Mouse (Mus musculus) gastrocnemius, postnatal 36 days (tissue): Measurements from ENCODE around the gene Mapk13. TPM values are rescaled to one million over a fixed set of nuclear protein-coding genes. Genes with fewer than 3 reads are reported as not detected.
"Not testable (repeated sequence)": the region's sequence is repeated elsewhere in the genome, so short reads cannot be mapped to it uniquely, and the experiment has no call there.

ENCODE experiments used
- DNase-seq, 2 experiments: peaks; one replicate each; pipeline ENCODE4 v3.0.0; 2022
- intact Hi-C: fragments of 180-260 bp; cut with DNase I; formaldehyde crosslinking; loops from one replicate; pipeline ENCODE4 v1.15.1; 2025
- total RNA-seq, 2 experiments: library from RNA; stranded (reverse); gene quantifications; 2 replicates each; pipeline ENCODE4 v1.2.3; 2021

Gene Mapk13
- total RNA-seq, 2 experiments from 2014 or later: not detected

DNA sequence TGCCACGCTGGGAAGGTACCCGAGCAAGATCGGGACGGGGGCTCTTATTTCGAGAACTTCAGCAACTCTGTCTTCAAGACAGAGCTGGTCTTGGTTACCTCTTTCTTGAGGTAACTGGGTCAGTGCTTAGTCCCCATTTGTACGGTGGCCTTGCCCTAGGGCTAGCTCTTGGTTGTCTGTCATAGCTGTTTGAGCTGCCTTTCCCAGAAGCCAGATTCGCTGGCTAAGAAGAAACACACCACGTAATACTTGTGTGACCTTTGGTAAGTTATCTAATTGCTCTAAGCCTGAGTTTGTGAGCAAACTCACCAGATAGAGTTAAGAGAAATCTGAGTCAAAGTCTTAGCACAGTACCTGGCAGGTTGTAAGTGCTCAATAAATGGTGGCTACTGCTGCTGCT, 39.6 kb downstream of the Mapk13 start:
- intact Hi-C loops: no loop called here
- DNase-seq: no peak

DNA sequence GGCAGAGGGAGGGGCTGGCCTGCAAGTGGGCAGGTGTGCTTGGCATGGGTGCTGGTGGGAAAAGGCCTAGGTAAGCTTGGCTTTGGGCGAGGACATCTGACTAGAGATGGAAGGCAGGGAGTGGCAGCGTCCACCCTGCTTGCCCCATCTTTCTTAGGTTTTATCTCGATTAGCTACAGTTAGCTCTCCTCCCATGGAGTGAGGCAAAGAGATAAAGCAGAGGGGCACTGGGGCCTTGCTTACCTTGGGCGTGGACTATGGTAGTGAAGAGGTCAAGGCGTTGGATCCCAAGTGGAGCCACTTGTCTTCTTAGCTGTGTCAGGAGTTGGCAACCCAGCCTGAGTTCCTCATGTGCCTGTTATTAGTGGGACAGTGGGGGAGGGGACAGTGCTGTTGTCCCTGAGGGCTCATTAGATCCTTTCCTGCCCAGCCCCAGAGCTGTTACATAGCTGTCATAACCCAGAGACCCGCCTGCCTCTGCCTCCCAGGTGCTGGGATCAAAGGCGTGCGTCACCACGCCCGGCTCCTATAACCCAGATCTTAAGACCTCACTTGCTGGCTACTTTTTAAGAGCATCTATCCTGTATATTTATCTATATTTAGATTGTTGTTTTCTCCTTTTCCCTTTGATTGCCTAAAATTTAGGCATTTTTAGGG, 40.2 kb downstream of the Mapk13 start:
- intact Hi-C loops: no loop called here

DNA sequence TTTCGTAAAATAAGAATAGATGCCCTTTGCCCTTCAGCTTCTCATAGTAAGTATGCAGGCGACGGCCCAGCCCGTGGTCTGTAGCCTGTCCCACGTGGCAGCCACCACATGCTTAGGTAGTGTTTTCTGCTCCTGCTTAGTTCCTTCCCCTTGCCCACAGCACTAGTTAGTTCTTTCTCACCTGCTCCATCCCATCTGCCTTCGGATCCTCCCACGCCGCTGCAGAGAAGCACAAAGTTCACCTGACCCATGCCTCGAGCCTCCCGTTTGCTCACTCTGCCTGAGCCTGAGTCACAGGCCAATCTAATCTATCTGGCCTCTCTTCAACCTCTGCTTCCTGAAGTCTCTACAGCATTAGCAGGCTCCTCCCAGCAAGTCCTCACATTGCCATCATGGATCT, 43.2 kb downstream of the Mapk13 start:
- intact Hi-C loops: no loop called here
- no peak for DNase-seq

More for the DNA sequence above, 40.2 kb downstream of the Mapk13 start:
- DNase-seq: no peak

DNA sequence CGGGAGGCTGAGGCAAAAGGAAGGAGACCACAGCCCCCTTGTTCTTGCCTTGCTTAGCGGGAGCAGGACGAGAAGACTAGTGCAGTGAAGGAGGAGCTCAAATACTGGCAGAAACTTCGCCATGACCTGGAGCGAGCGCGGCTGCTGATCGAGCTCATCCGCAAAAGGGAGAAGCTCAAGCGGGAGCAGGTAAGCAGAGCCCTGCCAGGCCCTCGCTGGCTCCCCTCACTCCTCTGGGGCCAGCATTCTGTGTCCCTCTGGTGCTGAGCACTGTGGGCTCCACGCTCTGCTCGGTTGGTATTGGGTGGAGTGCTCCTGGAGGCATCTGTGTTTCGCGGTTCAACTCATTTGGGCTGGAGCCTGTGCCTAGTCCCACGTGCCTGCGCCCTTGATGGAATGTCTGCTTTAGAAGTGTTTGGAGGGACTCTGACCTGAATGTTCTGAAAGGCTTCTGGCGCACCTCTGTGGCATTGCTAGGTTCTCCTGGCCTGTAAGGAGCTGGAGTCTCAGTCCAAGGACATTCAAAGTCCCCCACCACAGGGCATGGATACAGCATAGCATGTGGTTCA, 45.5 kb downstream of the Mapk13 start:
- DNase-seq: no peak
- intact Hi-C loops: no loop called here

DNA sequence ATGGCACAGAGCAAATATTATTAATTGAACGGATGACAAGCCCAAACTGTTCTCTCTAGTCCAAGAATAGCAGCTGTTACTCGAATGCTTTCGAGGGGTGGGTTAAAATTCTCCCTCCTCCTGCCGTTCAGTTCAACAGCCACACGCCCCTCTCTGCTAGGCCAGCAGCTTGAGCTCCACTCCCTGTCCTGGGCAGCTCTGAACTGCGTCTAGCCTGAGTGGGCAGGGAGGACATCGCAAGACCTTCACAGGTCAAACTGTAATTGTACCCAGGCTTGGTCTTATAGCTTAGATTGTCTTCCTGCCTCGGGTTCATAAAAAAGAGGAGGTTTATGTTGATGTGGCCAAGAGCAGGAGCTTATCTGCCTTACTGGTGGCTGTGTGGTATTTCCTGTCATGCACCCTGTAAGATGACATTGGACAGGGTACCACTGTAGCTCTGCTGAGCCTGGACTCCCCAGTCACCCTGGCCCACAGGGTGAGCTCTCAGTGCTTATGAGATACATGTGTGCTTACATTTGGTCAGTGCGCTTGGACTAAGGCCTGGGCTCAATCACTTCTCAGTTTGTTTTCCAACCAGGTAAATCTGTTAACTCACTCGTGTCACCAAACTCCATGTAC, 46.4 kb downstream of the Mapk13 start:
- intact Hi-C loops: no loop called here

DNA sequence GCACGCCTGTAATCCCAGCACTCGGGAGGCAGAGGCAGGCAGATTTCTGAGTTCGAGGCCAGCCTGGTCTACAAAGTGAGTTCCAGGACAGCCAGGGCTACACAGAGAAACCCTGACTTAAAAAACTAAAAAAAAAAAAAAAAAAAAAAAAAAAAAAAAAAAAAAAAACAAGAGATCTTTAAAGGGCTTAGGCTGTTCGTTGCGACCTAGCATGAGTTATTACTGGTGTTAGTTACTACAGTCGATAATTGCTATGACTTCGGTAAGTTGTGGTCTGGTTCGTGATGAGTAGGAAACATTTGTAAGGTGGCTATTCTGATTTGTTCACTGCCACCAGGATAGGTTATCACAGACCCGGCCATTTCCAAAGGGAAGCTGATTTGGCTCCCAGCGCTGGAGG, 47.2 kb downstream of the Mapk13 start:
- DNase-seq, intact Hi-C loops: not testable (repeated sequence)

More for the DNA sequence above, 46.4 kb downstream of the Mapk13 start:
- DNase-seq: no peak

DNA sequence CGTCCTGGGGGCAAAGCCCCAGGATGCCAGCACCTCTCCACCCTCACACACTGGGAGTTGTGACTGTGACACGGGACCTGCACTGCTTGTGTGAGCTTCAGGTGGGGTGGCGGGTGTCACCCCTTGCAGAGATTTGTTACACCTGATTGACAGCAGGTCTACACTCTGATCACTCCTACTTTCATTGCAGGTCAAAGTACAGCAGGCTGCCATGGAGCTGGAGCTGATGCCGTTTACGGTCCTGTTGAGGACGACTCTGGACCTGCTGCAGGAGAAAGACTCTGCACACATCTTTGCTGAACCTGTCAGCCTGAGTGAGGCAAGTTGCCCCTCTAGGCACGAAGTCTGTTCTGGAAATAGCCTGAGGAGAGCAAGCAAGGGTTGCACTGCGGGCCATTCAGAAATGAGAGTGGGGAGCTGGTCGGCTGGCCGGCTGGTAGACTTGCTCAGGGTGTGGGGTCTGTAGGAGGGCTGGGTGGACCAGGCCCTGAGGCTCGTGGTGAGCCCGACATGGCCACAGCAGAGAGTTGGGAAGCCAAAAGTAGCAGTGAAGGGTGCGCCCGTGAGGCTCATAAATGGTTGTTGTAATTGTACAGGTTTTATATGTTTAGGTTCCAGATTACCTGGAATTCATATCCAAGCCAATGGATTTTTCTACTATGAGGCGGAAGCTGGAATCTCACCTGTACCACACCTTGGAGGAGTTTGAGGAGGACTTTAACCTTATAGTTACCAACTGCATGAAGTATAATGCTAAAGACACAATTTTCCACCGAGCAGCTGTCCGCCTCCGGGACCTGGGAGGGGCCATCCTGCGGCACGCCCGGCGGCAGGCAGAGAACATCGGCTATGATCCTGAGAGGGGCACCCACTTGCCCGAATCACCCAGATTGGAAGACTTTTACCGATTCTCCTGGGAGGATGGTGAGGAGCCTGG, 48.0 kb downstream of the Mapk13 start:
- DNase-seq: no peak
- intact Hi-C loops: no loop called here

DNA sequence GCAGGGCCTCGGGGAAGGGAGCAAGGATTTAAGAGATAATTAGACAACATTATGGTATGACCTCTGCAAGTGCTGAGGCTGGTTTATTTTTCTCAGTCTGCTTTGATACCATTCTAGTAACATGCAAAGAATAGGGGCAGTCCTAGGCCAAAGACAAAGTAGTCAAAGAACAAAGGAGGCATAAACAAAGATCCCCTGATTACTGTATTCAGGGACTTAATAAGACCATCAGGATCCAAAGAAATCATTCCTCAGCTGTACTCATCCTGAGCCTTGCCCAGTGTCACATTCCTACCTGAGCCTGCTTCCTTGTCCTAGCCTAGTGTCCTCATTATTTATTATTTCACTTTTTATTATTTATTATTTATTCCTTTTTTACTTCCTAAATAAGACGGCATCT, 51.1 kb downstream of the Mapk13 start:
- intact Hi-C loops: no loop called here

DNA sequence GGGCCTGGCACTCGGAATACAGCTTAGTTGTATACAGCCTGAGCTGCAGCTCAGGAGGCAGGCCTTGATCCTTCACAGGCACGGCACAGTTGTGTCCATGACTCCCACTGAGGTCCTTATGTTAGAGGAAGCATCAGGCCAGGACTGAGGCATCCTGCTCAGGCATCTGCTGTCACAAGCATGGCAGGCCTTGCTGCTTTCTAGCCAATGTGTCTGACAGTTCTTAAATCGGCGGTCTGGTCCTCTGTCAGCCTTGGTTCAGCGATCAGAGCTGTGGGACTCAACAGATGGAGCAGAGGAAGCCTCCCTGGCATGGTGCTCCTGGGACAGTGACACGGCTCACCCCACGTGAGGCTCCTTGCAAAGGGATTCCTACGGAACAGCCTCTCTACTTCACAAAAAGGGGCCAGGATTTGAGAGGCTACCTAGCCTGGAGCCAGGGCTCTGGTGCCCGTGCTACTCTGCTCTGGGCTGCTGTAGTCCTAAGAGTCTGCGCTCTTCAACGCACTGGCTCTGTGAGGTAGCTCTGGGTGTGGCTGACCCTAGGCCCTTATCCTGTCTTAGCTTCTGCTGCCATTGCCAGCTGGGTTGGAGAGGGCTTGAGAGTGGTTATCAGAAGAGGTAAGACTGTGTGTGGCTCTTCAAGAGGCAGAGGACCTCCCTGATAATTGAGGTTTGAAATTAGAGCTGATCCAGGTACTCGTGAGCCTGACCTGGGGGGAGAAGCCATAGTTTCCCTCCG, 54.1 kb downstream of the Mapk13 start:
- no peak for DNase-seq
- intact Hi-C loops: no loop called here

More for the DNA sequence above, 51.1 kb downstream of the Mapk13 start:
- no peak for DNase-seq

DNA sequence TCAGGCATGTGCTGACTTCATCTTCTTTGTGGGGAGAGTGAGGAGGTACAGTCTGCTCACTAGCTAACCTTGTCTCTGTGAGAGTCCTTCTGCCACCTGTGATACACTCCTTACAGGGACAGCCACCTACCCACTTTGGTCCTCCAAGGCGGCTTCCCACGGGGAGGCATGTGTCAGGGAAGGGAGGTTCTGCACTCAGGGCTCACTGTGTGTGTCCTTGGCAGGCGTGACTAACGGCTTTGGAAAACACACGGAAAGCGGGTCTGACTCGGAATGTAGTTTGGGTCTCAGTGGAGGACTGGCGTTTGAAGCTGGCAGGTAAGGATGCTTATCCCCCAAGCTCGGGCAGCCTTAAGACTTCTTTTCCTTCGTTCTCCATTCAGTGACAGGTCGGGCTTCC, 54.7 kb downstream of the Mapk13 start:
- DNase-seq: no peak
- intact Hi-C loops: no loop called here

DNA sequence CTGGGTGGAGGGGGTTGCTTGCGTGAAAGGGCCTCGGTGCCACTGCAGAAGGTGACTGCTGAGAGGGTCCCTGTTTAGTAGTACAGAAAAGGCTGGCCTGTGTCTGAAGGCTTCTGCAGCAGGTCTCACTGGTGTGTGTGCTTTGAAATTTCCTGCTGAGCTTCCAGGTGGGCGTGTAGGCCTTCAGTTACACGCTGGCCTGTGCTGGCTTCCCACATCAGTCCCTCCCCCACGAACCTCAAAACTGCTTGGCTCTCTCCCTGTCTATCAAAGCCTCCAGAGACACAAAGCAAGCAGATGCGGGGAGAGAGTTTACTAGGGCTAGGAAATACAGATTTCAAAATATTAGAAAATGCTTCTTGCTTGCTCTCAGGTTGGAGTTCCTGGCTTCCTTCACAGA, 55.8 kb downstream of the Mapk13 start:
- DNase-seq: no peak
- intact Hi-C loops: no loop called here

DNA sequence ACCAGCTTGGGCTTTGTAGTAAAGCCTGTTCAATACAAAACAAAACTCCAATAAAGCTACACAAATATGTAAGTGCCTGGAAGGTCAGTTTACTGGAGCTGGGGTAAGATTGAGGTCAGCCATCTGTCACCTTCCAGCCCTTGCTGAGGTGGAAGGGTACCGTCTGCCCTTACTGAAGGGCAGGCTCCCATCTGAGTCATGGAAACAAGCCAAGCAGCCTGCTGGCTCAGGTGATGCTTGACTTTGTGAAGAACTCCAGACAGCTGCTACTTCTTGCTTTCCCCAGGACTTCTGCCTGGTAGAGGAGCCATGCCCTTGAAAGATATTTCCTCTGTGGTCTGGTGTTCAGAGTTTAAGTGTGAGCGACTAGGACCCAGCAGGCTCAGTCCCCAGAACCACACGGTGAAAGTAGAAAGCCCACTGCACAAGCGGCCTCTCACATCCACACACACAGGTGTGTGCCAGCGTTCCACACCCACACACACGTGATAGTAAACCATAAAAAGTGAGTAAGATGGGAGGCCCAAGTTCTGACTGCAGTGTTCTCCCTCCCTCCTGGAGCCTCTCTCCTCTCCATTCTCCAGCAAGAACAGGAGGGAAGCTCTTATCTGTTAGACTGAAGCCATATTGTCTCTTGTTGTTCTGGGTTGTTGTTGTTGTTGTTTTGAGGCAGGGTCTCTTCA, 56.4 kb downstream of the Mapk13 start:
- intact Hi-C loops: no loop called here
- DNase-seq: no peak

DNA sequence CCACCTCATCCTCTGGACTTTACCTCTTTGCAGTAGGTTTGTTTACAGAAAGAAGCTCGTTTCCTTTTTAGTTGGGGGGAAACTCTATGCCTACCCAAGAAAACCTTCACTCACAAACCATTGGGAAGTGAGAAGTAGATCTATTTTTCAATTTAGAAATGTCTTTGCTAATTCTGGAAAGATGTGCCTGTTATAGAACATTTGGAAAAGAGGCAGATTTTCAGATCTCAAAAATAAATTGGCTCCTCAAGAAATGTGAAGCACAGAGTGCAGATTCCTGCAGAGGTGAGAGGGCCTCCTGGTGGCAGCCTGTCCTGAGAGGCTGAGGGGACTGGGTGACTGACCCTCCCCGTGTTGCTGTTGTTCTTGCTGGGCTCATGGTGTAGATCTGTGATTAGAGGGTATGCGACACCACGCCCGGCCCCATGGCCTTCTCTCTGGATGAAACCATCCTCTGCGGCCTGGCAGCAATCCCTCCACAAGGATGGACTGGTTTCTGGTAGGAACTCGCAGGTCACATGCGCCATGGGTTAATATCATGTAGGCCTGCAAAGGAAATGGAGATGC, 58.7 kb downstream of the Mapk13 start:
- DNase-seq: no peak
- intact Hi-C loops: no loop called here

DNA sequence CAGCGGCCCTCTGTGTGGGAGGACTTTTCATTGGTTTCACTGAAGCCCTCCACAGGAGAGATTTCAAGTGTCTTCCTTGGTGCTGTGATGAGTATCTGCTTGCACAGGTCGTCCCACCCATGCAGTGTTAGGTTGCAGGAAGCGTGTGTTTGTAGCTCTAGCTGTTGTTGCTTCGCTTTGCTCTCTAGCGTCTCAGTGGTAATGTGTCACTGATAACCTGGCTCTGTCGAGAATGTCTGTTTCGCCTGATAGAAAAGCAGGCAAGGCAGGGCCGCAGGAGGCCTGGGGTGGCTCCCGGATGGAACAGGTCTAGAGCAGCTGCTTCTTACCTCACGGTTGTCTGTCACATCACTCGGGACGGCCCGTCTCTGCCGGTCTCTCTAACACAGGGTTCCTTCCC, 60.0 kb downstream of the Mapk13 start:
- intact Hi-C loops: no loop called here
- no peak for DNase-seq

Other genes with a start within 250 kb of the Mapk13 start
- gene Armc12, start 238.5 kb upstream of the Mapk13 start, total RNA-seq: not detected
- not detected for gene Clpsl2, start 219.9 kb upstream of the Mapk13 start, total RNA-seq
- gene Clps, start 208.5 kb upstream of the Mapk13 start, total RNA-seq: not detected
- not detected for gene Lhfpl5, start 193.7 kb upstream of the Mapk13 start, total RNA-seq
- gene Srpk1, start 146.6 kb upstream of the Mapk13 start, total RNA-seq: 10 to 100 TPM; 24.7 to 26.6 TPM
- under 1 TPM; 0.27 to 0.33 TPM for gene Slc26a8, start 79.1 kb upstream of the Mapk13 start, total RNA-seq
- 10 to 100 TPM; 83.0 to 98.3 TPM for gene Mapk14, start 78.0 kb upstream of the Mapk13 start, total RNA-seq
- 1 to 10 TPM in 1 of 2 experiments, under 1 TPM in 1; 0.74 to 1.1 TPM for gene AC170998.1, start 43.2 kb upstream of the Mapk13 start, total RNA-seq
- gene Brpf3, start 31.8 kb downstream of the Mapk13 start, total RNA-seq: 10 to 100 TPM; 12.5 to 20.2 TPM
- not detected for gene Pnpla1, start 89.1 kb downstream of the Mapk13 start, total RNA-seq
- gene 4930539E08Rik, start 146.0 kb downstream of the Mapk13 start, total RNA-seq: not detected
- not detected for gene Pxt1, start 174.5 kb downstream of the Mapk13 start, total RNA-seq
- gene Kctd20, start 182.7 kb downstream of the Mapk13 start, total RNA-seq: 10 to 100 TPM; 32.2 to 36.7 TPM
- gene Stk38, start 238.7 kb downstream of the Mapk13 start, total RNA-seq: 10 to 100 TPM; 23.0 to 26.1 TPM